Mouse (Mus musculus): ENCODE results near the gene Tsacc. TPM values are rescaled to one million over a fixed set of nuclear protein-coding genes. Genes with fewer than 3 reads are reported as not detected.
"Not testable (repeated sequence)": the region's sequence is repeated elsewhere in the genome, so short reads cannot be mapped to it uniquely, and the experiment has no call there.

Tsacc gene
- total RNA-seq, 2 experiments from 2014 or later: 4.8 to 5.4 TPM

- intact Hi-C loops (cut with DNase I); DNase-seq (ENCODE audit: low spot score): not testable (repeated sequence)
Observed at GRCm38 (mm10) chr3:88285565-88285895, 11.3 kb downstream of the Tsacc start.

- not testable (repeated sequence) for DNase-seq (ENCODE audit: low spot score)
Observed at GRCm38 (mm10) chr3:88284815-88285564, 11.8 kb downstream of the Tsacc start.

GRCm38 (mm10) chr3:88281141-88281916, 15.5 kb downstream of the Tsacc start:
- intact Hi-C loops (cut with DNase I): not testable (repeated sequence)

More at GRCm38 (mm10) chr3:88284815-88285564, 11.8 kb downstream of the Tsacc start:
- intact Hi-C loops (cut with DNase I): not testable (repeated sequence)

GRCm38 (mm10) chr3:88280035-88280434, 16.8 kb downstream of the Tsacc start:
- intact Hi-C loops (cut with DNase I): no loop called here

More at GRCm38 (mm10) chr3:88281141-88281916, 15.5 kb downstream of the Tsacc start:
- DNase-seq (ENCODE audit: low spot score): not testable (repeated sequence)

GRCm38 (mm10) chr3:88276529-88277143, 20.2 kb downstream of the Tsacc start:
- intact Hi-C loops (cut with DNase I): no loop called here

More at GRCm38 (mm10) chr3:88280035-88280434, 16.8 kb downstream of the Tsacc start:
- no peak for DNase-seq (ENCODE audit: low spot score)

GRCm38 (mm10) chr3:88276121-88276520, 20.7 kb downstream of the Tsacc start:
- intact Hi-C loops (cut with DNase I): no loop called here
- DNase-seq (ENCODE audit: low spot score): no peak

More at GRCm38 (mm10) chr3:88276529-88277143, 20.2 kb downstream of the Tsacc start:
- no peak for DNase-seq (ENCODE audit: low spot score)

- intact Hi-C loops (cut with DNase I): no loop called here
- no peak for DNase-seq (ENCODE audit: low spot score)
Observed at GRCm38 (mm10) chr3:88274002-88274401, 22.8 kb downstream of the Tsacc start.

- intact Hi-C loops (cut with DNase I): no loop called here
- no peak for DNase-seq (ENCODE audit: low spot score)
Observed at GRCm38 (mm10) chr3:88271859-88272258, 24.9 kb downstream of the Tsacc start.

- intact Hi-C loops (cut with DNase I): not testable (repeated sequence)
Observed at GRCm38 (mm10) chr3:88271298-88271697, 25.5 kb downstream of the Tsacc start.

GRCm38 (mm10) chr3:88268991-88269390, 27.8 kb downstream of the Tsacc start:
- intact Hi-C loops (cut with DNase I): no loop called here
- DNase-seq (ENCODE audit: low spot score): no peak

More at GRCm38 (mm10) chr3:88271298-88271697, 25.5 kb downstream of the Tsacc start:
- DNase-seq (ENCODE audit: low spot score): not testable (repeated sequence)

- DNase-seq (ENCODE audit: low spot score); intact Hi-C loops (cut with DNase I): not testable (repeated sequence)
Observed at GRCm38 (mm10) chr3:88268014-88268413, 28.8 kb downstream of the Tsacc start.

GRCm38 (mm10) chr3:88262346-88262745, 34.5 kb downstream of the Tsacc start:
- DNase-seq (ENCODE audit: low spot score): no peak
- intact Hi-C loops (cut with DNase I): no loop called here

- intact Hi-C loops (cut with DNase I): no loop called here
- DNase-seq (ENCODE audit: low spot score): no peak
Observed at GRCm38 (mm10) chr3:88256382-88256781, 40.4 kb downstream of the Tsacc start.

GRCm38 (mm10) chr3:88255950-88256349, 40.8 kb downstream of the Tsacc start:
- DNase-seq (ENCODE audit: low spot score): no peak
- intact Hi-C loops (cut with DNase I): no loop called here

- no peak for DNase-seq (ENCODE audit: low spot score)
- intact Hi-C loops (cut with DNase I): no loop called here
Observed at GRCm38 (mm10) chr3:88254268-88254926, 42.4 kb downstream of the Tsacc start, which contains the start of gene Rhbg. Rhbg (minus strand) TSS chr3:88254709.

- intact Hi-C loops (cut with DNase I): no loop called here
- DNase-seq (ENCODE audit: low spot score): no peak
Observed at GRCm38 (mm10) chr3:88252739-88253138, 44.1 kb downstream of the Tsacc start.

- intact Hi-C loops (cut with DNase I): loop anchor here (10.0 kb wide), 1 partner anchor 244 kb away; the partner anchor contains the start of gene Bcan
- no peak for DNase-seq (ENCODE audit: low spot score)
Observed at GRCm38 (mm10) chr3:88248406-88248805, 48.4 kb downstream of the Tsacc start.

GRCm38 (mm10) chr3:88247666-88248065, 49.1 kb downstream of the Tsacc start:
- DNase-seq (ENCODE audit: low spot score): no peak
- intact Hi-C loops (cut with DNase I): loop anchor here (10.0 kb wide), 1 partner anchor 243 kb away; the partner anchor contains the start of gene Bcan

- intact Hi-C loops (cut with DNase I): loop anchor here (10.0 kb wide), 1 partner anchor 241 kb away; the partner anchor contains the start of gene Bcan
- peak; percentile 24 for DNase-seq (ENCODE audit: low spot score)
Observed at GRCm38 (mm10) chr3:88245811-88246210, 51.0 kb downstream of the Tsacc start.
